Mouse (Mus musculus) fat pad, adult 2 months (tissue): ENCODE measurements around the gene Il17a.
"Not testable (repeated sequence)": the region's sequence is repeated elsewhere in the genome, so short reads cannot be mapped to it uniquely, and the experiment has no call there.

Source experiments
- DNase-seq: peaks from one replicate; pipeline ENCODE4 v3.0.0-alpha.2; 2011; ENCODE audit warnings: low read depth, low spot score; ENCODE audit errors: extremely low read depth

Il17a gene

GRCm38 (mm10) chr1:20730903-20731302 is at the start of gene Il17a:
Gene Il17a (plus strand): TSS chr1:20730905.
- DNase-seq, result no peak

GRCm38 (mm10) chr1:20682849-20683248 is 47.9 kb upstream of the Il17a start:
- no peak for DNase-seq

GRCm38 (mm10) chr1:20683386-20683785 is 47.3 kb upstream of the Il17a start:
- DNase-seq, result no peak

GRCm38 (mm10) chr1:20683853-20684252 is 46.9 kb upstream of the Il17a start:
- DNase-seq, result no peak

GRCm38 (mm10) chr1:20684403-20684802 is 46.3 kb upstream of the Il17a start:
- no peak for DNase-seq

GRCm38 (mm10) chr1:20685393-20685792 is 45.3 kb upstream of the Il17a start:
- no peak for DNase-seq

- no peak for DNase-seq
Observed at GRCm38 (mm10) chr1:20685907-20686306, 44.8 kb upstream of the Il17a start.

- no peak for DNase-seq
Observed at GRCm38 (mm10) chr1:20691336-20691735, 39.4 kb upstream of the Il17a start.

GRCm38 (mm10) chr1:20693634-20694313 is 36.9 kb upstream of the Il17a start:
- no peak for DNase-seq

- DNase-seq, result no peak
Observed at GRCm38 (mm10) chr1:20700011-20700410, 30.7 kb upstream of the Il17a start.

GRCm38 (mm10) chr1:20736572-20736971 is 5.9 kb downstream of the Il17a start:
- no peak for DNase-seq

GRCm38 (mm10) chr1:20738483-20738882 is 7.8 kb downstream of the Il17a start:
- no peak for DNase-seq

GRCm38 (mm10) chr1:20740496-20740998 is 9.8 kb downstream of the Il17a start:
- no peak for DNase-seq

- no peak for DNase-seq
Observed at GRCm38 (mm10) chr1:20754439-20754838, 23.7 kb downstream of the Il17a start.

GRCm38 (mm10) chr1:20757586-20757985 is 26.9 kb downstream of the Il17a start:
- DNase-seq, result no peak

- no peak for DNase-seq
Observed at GRCm38 (mm10) chr1:20759799-20760198, 29.1 kb downstream of the Il17a start.

- no peak for DNase-seq
Observed at GRCm38 (mm10) chr1:20760331-20760730, 29.6 kb downstream of the Il17a start.

GRCm38 (mm10) chr1:20761411-20761810 is 30.7 kb downstream of the Il17a start:
- DNase-seq, result no peak

- DNase-seq, result no peak
Observed at GRCm38 (mm10) chr1:20766526-20766925, 35.8 kb downstream of the Il17a start.

- DNase-seq, result not testable (repeated sequence)
Observed at GRCm38 (mm10) chr1:20774026-20774730, 43.5 kb downstream of the Il17a start.

GRCm38 (mm10) chr1:20778366-20778765 is 47.7 kb downstream of the Il17a start:
- no peak for DNase-seq
